Mouse (Mus musculus): ENCODE data around the gene Myog.
"Not testable (repeated sequence)": the region's sequence is repeated elsewhere in the genome, so short reads cannot be mapped to it uniquely, and the experiment has no call there.

The Myog gene

GRCm38 (mm10) chr1:134289598-134290099, at the start of gene Myog:
TSS of gene Myog (plus strand) at chr1:134289989.
- DNase-seq, result no peak

DNA sequence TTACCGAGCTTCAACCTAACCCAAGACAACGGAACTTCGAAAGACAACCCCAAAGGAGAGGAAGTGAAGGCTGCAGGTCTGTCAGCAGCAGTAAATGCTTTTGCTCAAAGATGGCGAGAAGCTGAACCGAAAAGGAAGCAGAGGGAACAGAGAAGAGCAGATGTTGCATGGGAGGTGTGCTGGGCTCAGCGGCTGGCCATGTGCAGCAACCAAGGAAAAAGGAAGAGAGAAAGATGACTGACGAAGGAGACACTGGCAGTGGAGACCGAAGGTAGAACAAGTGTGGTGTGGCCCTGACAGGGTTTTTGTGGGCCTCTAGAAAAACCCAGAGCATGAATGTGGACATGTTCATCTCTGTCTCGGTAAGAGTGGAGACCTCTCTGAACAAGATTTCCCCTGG, 49.1 kb upstream of the Myog start:
- DNase-seq, result no peak

DNA sequence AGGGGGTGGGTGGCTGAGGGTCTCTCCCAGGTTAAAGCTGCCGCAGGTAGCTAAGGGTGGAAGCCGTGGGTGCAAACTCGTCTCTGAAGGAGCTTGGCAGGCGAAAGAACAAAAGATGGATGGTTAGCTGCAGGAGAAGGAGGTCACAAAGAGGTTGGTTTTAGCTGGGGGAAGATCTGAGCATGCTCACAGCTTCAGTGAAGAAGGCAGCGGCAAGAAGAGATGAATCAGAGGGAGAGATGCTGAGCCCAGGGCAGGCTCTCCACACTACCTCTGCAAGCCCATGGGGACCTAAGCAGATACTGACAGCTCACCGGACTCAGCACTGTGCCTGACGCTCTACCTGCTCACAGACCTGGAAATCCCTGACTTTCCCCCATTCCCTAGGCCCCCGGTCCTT, 48.5 kb upstream of the Myog start:
- no peak for DNase-seq

GRCm38 (mm10) chr1:134242286-134242685, 47.5 kb upstream of the Myog start:
- DNase-seq, result no peak

- DNase-seq, result no peak
Measured at GRCm38 (mm10) chr1:134243505-134243904, 46.3 kb upstream of the Myog start.

DNA sequence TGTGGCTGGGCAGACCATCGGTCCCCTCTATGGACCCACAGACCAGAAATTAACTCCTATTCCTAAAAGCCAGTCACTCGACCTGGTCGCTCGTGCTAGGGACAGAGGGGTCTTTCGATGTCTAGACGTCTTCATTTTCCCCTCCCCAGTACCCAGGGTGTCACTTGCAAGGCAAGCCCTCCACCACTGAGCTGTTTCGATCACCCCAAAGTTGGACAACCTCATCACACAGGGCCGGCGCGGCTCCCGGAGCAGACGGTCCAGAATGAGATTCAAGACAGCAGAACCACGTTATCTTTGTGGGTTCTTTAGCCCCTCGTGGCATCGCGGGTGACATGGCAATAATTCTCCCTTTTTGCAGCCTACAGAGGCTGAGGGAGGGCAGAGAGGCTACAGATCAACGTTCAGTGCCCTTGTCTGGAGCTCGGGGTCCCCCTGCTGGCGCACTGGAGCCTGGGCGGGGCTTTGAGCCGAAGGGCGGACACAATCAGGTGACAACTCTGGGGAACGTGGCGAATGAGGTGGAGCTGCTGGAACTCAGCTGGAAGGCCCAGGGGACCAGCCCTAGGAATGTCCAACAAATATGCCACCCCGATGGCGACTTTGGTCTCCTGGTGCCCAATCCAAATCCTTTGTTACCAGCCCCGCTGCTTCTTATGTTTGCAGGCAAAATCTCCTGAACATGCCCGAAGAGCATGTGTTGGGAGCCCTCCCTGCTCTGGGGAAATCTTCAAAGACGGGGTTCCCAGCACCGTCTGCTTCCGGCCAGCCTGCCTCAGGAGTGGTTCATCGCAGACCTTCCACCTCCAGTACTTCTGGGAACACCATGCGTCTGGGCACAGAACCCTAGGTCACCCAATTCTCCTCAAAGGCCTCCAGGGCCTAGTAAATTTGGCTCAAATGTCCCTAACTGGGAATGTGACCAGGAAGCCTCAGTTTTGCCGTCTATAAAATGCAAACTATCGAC, 45.6 kb upstream of the Myog start:
- DNase-seq, result peak; percentile 94

DNA sequence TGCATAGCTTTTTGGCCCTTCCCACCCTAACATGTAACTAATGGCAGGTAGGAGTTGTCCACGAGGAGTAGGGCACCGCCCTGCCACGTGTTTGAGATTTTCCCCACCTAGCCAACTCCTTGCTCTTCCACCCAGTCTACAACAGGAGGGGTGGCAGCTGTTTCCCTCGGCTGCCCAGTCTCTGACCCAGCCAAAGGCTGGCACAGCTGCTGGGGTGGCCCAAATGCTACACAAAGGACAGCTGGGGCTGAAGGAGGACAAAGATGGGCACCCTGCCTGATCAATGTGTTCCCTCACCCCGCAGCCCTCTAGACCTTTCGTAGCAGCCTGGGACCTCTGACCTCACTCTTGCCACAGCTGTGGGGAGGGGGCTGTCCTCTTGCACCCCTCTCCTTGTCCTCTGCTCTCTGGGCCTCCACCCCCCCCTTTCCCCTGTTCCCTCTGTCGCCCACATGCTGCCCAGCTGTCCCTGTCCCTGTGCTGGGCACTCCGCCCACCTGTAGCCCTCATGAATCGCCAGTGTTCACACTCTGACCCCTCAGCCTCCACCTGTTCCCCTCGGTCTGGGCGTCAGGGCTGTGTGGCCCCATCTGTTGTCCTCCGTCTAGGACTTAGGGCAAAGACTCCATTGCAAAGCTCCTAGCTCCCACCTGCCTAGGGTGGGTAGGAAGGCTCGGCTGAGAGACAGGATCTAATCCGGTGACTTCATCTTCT, 44.6 kb upstream of the Myog start:
- DNase-seq, result no peak

DNA sequence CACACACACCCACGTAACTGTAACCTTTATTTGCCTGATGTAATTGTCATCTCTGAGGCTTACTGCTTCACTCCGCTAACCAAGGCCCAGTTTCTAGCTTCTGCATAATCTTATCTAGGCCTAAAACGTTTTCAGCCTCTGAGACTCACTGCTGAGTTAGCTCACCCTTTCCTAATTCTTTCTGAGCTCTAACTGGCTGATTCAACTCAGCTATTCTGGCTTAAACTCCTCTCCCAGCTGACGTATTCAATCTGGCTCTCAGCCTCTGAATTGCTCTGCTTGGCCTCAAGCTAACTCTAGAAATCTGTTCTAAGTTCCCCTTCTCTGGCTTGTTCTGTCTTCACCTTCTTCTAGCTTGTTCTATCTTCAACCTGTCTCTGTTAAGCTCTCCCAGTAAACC, 43.2 kb upstream of the Myog start:
- no peak for DNase-seq

DNA sequence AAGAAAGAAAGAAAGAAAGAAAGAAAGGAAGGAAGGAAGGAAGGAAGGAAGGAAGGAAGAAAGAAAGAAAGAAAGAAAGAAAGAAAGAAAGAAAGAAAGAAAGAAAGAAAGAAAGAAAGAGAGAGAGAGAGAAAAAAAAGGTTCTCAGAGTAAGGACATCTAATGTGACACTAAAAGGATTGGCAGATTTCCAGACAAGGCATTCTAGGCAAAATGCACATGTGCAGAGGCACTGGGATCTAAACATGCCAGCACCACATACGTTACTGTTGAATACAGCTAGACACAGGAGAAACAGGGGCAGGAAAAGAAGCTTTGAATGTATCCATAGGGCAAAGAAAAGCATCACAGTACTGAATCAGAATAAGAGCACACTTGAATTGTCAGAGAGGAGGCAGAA, 40.1 kb upstream of the Myog start:
- not testable (repeated sequence) for DNase-seq

GRCm38 (mm10) chr1:134264341-134264740, 25.4 kb upstream of the Myog start:
- DNase-seq, result no peak

- DNase-seq, result no peak
Measured at GRCm38 (mm10) chr1:134265797-134266196, 24.0 kb upstream of the Myog start.

GRCm38 (mm10) chr1:134270026-134270425, 19.8 kb upstream of the Myog start:
- no peak for DNase-seq

DNA sequence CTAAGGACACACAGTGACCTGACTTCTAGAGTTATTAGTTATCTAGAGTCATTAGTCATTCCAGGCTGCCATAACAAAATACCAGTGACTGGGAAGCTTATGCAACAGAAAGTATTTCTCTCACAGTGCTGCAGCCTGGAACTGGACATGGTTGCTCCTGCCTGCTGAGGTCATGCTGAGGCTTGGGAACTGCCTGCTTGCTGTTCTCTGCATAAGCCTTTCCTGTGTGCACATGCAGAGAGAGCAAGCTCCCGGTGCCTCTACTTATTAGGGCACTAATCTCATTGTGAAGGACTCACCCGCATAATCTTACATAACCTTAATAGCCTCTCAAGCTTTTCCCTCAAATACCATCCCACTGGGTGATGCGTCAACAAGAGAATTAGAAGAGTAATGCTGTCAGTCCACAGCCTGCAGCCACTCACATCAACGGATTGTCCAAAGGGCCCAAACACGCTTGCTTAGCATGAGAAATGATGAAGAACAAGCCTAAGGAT, 17.0 kb upstream of the Myog start:
- no peak for DNase-seq

- peak; percentile 70 for DNase-seq
Measured at GRCm38 (mm10) chr1:134273493-134274395, 16.0 kb upstream of the Myog start.

GRCm38 (mm10) chr1:134274483-134274920, 15.3 kb upstream of the Myog start:
- peak; percentile 86 for DNase-seq

- DNase-seq, result peak; percentile 78
Measured at GRCm38 (mm10) chr1:134275616-134276464, 13.9 kb upstream of the Myog start.

DNA sequence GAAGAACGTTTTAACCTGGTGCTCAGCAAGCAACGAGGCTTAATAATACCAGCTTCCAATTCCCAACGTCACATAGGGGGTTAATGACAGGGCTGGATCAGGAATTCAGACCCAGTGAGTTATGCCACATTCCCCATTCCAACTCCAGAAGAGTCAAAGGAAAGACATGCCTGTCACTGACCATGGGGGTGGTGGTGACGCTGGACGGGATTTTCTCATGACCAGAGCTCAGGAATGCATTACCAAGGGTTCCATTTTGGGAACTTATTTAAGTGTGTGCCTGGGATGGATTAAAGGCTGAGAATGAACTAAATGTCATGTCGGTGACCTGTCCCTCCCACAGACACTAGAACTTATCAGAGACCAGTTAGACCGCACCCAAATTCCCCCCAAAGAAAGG, 13.0 kb upstream of the Myog start:
- DNase-seq, result no peak

- DNase-seq, result no peak
Measured at GRCm38 (mm10) chr1:134280174-134280573, 9.6 kb upstream of the Myog start.

DNA sequence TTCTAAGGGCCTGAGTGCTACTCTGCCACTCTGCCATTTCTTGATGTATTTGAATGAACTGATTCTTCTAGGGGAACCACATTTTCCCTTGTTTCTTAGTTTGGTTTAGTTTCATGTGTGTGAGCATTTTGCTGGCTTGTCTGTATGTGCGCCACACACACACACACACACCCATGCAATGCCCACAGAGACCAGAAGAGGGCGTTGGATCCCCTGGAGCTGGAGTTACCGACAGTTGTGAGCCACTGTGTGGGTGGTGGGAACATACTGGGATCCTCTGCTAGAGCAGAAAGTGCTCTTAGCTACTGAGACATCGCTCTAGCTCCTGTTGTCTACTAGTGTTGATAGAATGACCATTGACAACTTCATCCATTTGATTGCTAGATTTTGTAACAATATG, 8.2 kb upstream of the Myog start:
- DNase-seq, result no peak

DNA sequence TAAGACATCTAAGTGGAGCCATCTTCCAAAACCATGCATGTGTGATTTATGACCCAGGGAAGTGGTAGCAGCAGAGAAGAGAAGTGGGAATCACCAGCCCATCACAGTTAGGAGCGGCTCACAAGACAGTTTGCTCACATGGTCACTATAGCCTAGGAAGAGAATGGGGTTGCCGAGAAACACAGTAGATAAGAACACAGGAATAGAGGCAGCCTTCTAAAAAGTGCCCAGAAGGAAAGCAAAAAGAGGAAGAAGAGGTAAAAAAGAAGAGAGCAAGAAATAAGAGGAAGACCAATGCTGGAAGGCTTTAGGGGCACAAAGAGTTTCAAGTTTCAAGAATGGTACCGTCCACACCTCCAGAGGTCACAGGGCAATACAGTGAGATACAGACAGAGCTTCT, 7.4 kb upstream of the Myog start:
- no peak for DNase-seq

- DNase-seq, result no peak
Measured at GRCm38 (mm10) chr1:134283108-134283507, 6.7 kb upstream of the Myog start.
